Mouse (Mus musculus): ENCODE results near the gene Mx1. TPM values are rescaled to one million over a fixed set of nuclear protein-coding genes. Genes with fewer than 3 reads are reported as not detected.

Gene Mx1
- polyA plus RNA-seq, 1 experiment from 2014 or later = not detected

DNA sequence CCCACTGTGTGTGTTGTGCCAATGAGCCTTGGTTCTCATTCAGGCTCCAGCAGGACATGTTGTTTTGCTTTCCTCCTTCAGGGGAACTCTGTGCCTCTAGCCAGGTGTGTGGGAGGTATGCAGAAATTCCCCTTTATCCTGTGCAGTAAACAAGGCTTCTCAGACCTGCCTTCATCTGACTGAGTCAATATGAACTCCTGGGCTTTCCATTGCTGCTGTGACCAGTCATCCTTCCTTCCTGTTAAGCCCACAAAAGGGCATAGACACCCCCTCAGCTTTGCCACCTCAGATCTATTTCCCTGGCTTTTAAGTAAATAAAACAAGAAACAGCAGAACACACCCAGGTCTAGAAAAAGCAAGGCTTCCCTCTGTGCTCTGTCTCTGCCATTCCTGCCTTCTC, 61.0 kb downstream of the Mx1 start:
- H3K9ac ChIP-seq (replicated peaks; ENCODE audit: low read depth, low read length) = no peak overlapping the region
- ATAC-seq = no peak
- no peaks in the 10 kb centered on the region for H3K36me3 ChIP-seq (ENCODE audit: control insufficient read depth, insufficient read depth)
- H3K27ac ChIP-seq (ENCODE audit: low read length) = no peak overlapping the region
- H3K9me3 ChIP-seq (ENCODE audit: control insufficient read depth, low read length) = no peaks in the 10 kb centered on the region
- no peak overlapping the region for H3K4me2 ChIP-seq (ENCODE audit: low read length)
- H3K4me3 ChIP-seq (replicated peaks; ENCODE audit: low read length) = no peak overlapping the region
- no peaks in the 10 kb centered on the region for H3K27me3 ChIP-seq (replicated peaks; ENCODE audit: control insufficient read depth, insufficient read depth, low read length)
- no peaks in the 10 kb centered on the region for H3K4me1 ChIP-seq (replicated peaks; ENCODE audit: control insufficient read depth, insufficient read depth, low read length)

DNA sequence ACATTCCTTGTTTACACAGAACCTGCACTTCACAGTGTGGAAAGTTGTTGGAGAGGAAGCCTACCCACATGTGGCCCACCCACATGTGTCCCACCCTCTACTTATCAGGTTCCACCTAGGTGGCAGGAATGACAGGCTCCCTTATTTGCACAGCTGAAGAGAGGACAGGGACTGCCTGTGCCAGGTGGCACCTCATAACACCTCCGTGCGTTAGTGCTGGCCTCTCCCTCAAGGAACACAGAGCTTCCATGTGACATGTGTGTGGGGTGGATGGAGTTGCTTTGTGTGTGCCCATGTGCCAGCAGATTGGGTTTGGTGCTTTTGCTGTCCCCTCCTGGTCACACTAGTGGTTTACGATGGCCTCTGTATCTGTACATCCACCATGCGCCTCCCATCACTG, 62.7 kb downstream of the Mx1 start:
- Histone ChIP-seq H3K4me2 (ENCODE audit: low read length) (no peak overlapping the region), H3K27me3 (replicated peaks; ENCODE audit: control insufficient read depth, insufficient read depth, low read length) (no peaks in the 10 kb centered on the region), H3K4me3 (replicated peaks; ENCODE audit: low read length) (no peak overlapping the region), H3K27ac (ENCODE audit: low read length) (no peak overlapping the region), H3K9ac (replicated peaks; ENCODE audit: low read depth, low read length) (no peak overlapping the region), H3K36me3 (ENCODE audit: control insufficient read depth, insufficient read depth) (no peaks in the 10 kb centered on the region), H3K9me3 (ENCODE audit: control insufficient read depth, low read length) (no peaks in the 10 kb centered on the region), H3K4me1 (replicated peaks; ENCODE audit: control insufficient read depth, insufficient read depth, low read length) (no peaks in the 10 kb centered on the region)
- 92% methylated on average over 4 of the region's 4 CpGs for WGBS
- no peak for ATAC-seq

DNA sequence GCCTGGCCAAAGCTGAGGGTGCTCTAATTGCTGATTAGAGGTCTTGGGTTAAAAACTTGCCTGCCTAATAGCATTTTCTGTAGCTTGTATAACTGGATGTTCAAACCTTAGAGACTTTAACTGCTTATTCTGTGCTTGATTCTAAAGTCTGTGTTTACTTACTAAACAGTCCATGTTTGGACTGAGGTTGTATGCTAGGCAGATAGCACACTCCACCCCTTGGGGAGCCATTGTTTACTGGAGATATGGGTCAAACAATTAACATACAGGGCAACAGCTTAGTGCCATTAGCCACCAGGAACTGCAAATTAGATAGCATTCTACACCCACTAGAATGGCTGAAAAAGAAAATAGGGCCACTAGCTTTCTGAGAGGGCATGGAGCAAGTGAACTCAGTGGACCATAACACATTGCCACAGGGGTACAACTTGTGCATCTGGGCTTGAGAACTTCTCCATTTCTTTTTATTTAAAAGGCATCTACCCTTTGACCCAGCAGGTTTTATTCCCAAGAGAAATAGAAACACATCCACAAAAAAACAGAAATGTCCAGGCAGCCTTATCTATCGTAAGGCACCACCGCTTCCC, 64.7 kb downstream of the Mx1 start:
- H3K27ac ChIP-seq (ENCODE audit: low read length) = no peak overlapping the region
- H3K4me2 ChIP-seq (ENCODE audit: low read length) = no peak overlapping the region
- no peak overlapping the region for H3K4me3 ChIP-seq (replicated peaks; ENCODE audit: low read length)
- H3K36me3 ChIP-seq (ENCODE audit: control insufficient read depth, insufficient read depth) = no peaks in the 10 kb centered on the region
- ATAC-seq = no peak
- 88% methylated on average over 2 of the region's 2 CpGs for WGBS
- H3K4me1 ChIP-seq (replicated peaks; ENCODE audit: control insufficient read depth, insufficient read depth, low read length) = no peaks in the 10 kb centered on the region
- no peak overlapping the region for H3K9ac ChIP-seq (replicated peaks; ENCODE audit: low read depth, low read length)
- no peaks in the 10 kb centered on the region for H3K9me3 ChIP-seq (ENCODE audit: control insufficient read depth, low read length)
- no peaks in the 10 kb centered on the region for H3K27me3 ChIP-seq (replicated peaks; ENCODE audit: control insufficient read depth, insufficient read depth, low read length)

Other genes starting within 250 kb of the Mx1 start
- gene Bace2, start 106.2 kb downstream of the Mx1 start, polyA plus RNA-seq (2015; fragmentation: Nextera tagmentation; extraction: Ambion mirVana) = 1.8 and 1.9 TPM in 2 replicates
- gene Fam3b, start 51.9 kb upstream of the Mx1 start, polyA plus RNA-seq (2015; fragmentation: Nextera tagmentation; extraction: Ambion mirVana) = not detected in 2 replicates
- gene Tmprss2, start 148.3 kb upstream of the Mx1 start, polyA plus RNA-seq (2015; fragmentation: Nextera tagmentation; extraction: Ambion mirVana) = 0.22 and 0.63 TPM in 2 replicates

All from forebrain, embryonic 16.5 days (tissue).